Mouse (Mus musculus) intestine, embryonic 15.5 days (tissue): ENCODE measurements around the gene Ubald1. TPM values are rescaled to one million over a fixed set of nuclear protein-coding genes. Genes with fewer than 3 reads are reported as not detected.
A peak's percentile ranks its signal among the peaks of the same experiment; 100 is the strongest.

Source experiments
- ATAC-seq: fragments of 200-750 bp; cut with Nextera tagmentation; 2 replicates; pipeline ENCODE4 v1.8.0; 2017; ENCODE audit warnings: moderate TSS enrichment, moderate library complexity
- H3K27ac ChIP-seq: fragments of 300-500 bp; sonication (generic); 2 replicates; pipeline ENCODE4 v1.5.1; 2015; ENCODE audit warnings: mild to moderate bottlenecking, inconsistent platforms
- H3K27me3 ChIP-seq: fragments of 300-500 bp; sonication (generic); replicated peaks from 2 replicates; pipeline ENCODE4 v1.6.1; 2015; ENCODE audit warnings: inconsistent platforms
- H3K36me3 ChIP-seq: fragments of 300-500 bp; sonication (generic); 2 replicates; pipeline ENCODE4 v1.6.1; 2015; ENCODE audit warnings: inconsistent platforms
- H3K4me1 ChIP-seq: fragments of 300-500 bp; sonication (generic); replicated peaks from 2 replicates; pipeline ENCODE4 v1.6.1; 2015; ENCODE audit warnings: inconsistent platforms
- H3K4me2 ChIP-seq: fragments of 300-500 bp; sonication (generic); replicated peaks from 2 replicates; pipeline ENCODE4 v1.6.1; 2015; ENCODE audit warnings: mild to moderate bottlenecking, inconsistent platforms
- H3K4me3 ChIP-seq: fragments of 300-500 bp; sonication (generic); replicated peaks from 2 replicates; pipeline ENCODE4 v1.5.1; 2015; ENCODE audit warnings: inconsistent platforms
- H3K9ac ChIP-seq: fragments of 300-500 bp; sonication (generic); 2 replicates; pipeline ENCODE4 v1.6.1; 2015; ENCODE audit warnings: inconsistent platforms
- H3K9me3 ChIP-seq: fragments of 300-500 bp; sonication (generic); 2 replicates; pipeline ENCODE4 v1.6.1; 2016; ENCODE audit warnings: inconsistent platforms
- WGBS: fragments of 180-500 bp; shearing (Covaris S2); methylation state at CpG from one replicate; pipeline ENCODE4 v1.1.7; 2015; 5-methylcytosine and 5-hydroxymethylcytosine counted together
- polyA plus RNA-seq: library from polyadenylated mRNA; unstranded; fragments of >200 nt; fragmentation: Nextera tagmentation; extraction: Ambion mirVana; gene quantifications from 2 replicates; pipeline ENCODE4 v1.2.1, GENCODE M21; 2015

Ubald1 gene
- polyA plus RNA-seq, 1 experiment from 2014 or later: 36.1 TPM

DNA sequence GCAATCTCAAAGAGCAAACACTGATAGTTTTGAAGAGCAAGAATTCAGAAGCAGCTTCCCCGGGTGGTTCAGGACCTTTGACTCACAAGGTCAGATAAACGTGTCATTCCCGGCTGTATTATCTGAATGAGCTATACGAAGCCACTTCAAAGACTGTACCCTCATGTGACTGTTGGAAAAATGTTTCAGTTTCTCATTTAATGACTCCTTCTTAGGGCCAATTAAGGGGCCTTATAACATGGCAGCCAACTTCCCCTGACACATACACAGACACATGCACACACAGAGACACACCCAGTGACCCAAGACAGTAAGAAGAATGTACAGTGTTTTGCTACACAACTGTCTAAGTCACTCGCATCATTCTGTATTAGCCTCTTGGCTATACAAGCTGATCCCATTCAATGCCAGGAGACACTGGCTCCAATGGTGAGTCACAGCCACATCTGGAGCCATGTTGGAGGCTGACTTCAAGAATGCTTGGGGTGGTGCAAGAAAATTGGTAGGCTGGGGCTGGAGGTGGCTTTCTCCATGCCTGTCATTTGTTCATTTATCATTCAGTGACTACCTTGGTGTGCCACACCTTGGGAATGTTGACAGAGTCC is 25.0 kb downstream of the Ubald1 start:
- 45% methylated on average over 5 of the region's 5 CpGs for WGBS
- H3K36me3 ChIP-seq: no peaks in the 10 kb centered on the region
- H3K9ac ChIP-seq: no peak overlapping the region
- H3K9me3 ChIP-seq: no peaks in the 10 kb centered on the region
- no peak overlapping the region for H3K27ac ChIP-seq
- H3K4me2 ChIP-seq: no peak overlapping the region
- no peaks in the 10 kb centered on the region for H3K27me3 ChIP-seq
- H3K4me3 ChIP-seq: no peak overlapping the region
- H3K4me1 ChIP-seq: peaks cover 7% of the 10 kb centered on the region
- peak; percentile 75 for ATAC-seq

DNA sequence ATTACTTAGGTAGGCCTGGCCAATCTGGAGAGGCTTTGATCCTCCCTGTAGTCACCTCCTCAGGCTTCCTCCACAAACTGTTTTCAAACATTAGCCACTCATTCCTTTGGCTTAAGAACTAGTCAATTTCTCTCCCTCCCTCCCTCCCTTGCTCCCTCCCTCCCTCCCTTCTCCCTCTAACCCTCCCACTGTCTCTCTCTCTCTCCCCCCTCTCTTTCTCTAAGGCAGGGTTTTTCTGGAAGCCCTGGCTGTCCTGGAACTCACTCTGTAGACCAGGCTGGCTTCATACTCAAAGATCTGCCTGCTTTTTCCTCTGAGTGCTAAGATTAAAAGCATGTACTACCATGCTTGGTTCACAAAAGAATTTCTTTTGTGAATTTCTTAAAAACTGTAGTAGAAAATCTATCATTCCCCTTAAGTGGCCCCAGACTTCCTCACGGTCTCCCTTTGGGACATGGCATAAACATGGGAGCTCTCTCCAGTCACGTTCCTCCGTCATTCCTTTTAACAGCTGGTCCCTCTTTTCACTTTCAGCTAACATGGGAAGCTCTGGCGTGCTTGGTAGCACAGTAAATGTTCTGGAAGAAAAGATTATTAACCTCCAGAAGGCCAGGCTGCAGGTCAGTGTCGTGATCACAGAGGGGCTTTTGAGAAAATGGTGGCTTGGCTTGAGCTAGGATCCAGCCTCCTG is 29.0 kb downstream of the Ubald1 start:
- H3K9ac ChIP-seq: no peak overlapping the region
- peaks cover 9% of the 10 kb centered on the region for H3K4me1 ChIP-seq
- ATAC-seq: peak; percentile 65
- H3K27me3 ChIP-seq: no peaks in the 10 kb centered on the region
- no peaks in the 10 kb centered on the region for H3K36me3 ChIP-seq
- no peak overlapping the region for H3K4me3 ChIP-seq
- WGBS: 41% methylated on average over 5 of the region's 5 CpGs
- no peaks in the 10 kb centered on the region for H3K9me3 ChIP-seq
- no peak overlapping the region for H3K4me2 ChIP-seq
- peak overlapping the region; percentile 75 for H3K27ac ChIP-seq

DNA sequence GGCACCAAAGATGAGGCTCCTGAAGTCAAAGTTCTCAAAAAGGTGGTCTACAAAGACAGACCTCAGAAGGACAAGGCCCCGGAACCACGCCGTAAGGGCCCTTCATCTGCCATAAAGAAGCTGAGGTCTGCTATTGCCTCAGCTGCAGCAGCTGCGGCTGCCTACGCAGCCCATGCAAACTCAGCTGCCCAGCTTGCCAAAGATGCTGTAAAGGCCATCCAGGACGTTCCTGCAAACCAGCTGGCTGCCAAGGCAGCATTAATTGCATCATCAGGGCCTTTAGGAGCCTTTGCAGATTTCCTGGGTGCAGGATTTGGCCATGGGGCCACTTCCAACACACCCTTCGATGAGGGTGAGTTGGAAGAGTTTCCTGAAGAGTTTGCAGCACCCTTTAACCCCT is 29.8 kb downstream of the Ubald1 start:
- H3K4me2 ChIP-seq: no peak overlapping the region
- WGBS: 61% methylated on average over 7 of the region's 7 CpGs

DNA sequence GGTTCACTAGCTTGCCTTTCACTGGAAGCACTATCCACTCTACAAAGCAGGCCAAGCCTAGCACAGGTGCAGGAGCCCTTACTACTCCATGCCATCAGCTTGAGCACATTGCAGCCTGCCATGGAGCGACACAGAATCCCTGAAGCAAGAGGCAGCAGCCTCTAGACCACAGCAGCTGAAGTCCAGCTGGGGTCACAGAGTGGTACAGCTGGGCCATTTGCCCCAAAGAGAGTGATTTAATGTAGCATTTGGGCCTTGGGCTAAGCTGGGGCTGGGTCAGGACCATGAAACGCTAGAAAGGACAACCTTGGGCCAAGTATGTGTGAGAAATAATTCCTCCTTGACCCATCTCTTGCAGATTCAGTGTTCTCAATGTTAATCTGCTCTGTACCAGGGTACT is 32.0 kb downstream of the Ubald1 start:
- Histone ChIP-seq H3K27ac (no peak overlapping the region), H3K4me2 (no peak overlapping the region), H3K4me1 (peaks cover 9% of the 10 kb centered on the region), H3K4me3 (no peak overlapping the region), H3K27me3 (no peaks in the 10 kb centered on the region), H3K36me3 (no peaks in the 10 kb centered on the region), H3K9ac (no peak overlapping the region), H3K9me3 (no peaks in the 10 kb centered on the region)
- 85% methylated on average over 2 of the region's 2 CpGs for WGBS
- ATAC-seq: no peak

More for the DNA sequence above, 29.8 kb downstream of the Ubald1 start:
- Histone ChIP-seq H3K9me3 (no peaks in the 10 kb centered on the region), H3K9ac (no peak overlapping the region), H3K27ac (peak overlapping the region; percentile 75), H3K4me1 (peaks cover 9% of the 10 kb centered on the region), H3K4me3 (no peak overlapping the region), H3K27me3 (no peaks in the 10 kb centered on the region), H3K36me3 (no peaks in the 10 kb centered on the region)
- ATAC-seq: no peak

DNA sequence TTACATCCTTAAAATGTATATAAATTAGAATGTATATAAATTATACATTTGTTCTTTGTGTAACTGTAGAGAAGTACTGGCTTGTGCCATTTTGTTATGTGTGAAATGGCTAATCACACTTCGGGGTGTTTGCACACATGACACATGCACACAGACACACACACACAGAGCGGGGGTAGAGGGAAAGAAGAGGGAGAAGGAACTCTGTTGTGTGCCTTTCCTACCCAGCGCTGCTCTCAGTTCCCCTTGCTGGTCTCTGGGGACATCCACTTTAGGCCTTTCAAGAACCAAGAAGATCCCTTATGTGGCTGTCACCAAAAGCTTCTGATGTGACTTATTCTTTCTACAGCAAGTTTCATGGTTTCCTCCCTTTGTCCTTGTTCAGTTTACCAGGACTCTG is 33.1 kb downstream of the Ubald1 start:
- Histone ChIP-seq H3K9me3 (no peaks in the 10 kb centered on the region), H3K4me3 (no peak overlapping the region), H3K9ac (no peak overlapping the region), H3K4me1 (peaks cover 9% of the 10 kb centered on the region), H3K27me3 (no peaks in the 10 kb centered on the region), H3K36me3 (no peaks in the 10 kb centered on the region), H3K4me2 (no peak overlapping the region), H3K27ac (no peak overlapping the region)
- WGBS: 87% methylated on average over 3 of the region's 3 CpGs
- ATAC-seq: no peak

DNA sequence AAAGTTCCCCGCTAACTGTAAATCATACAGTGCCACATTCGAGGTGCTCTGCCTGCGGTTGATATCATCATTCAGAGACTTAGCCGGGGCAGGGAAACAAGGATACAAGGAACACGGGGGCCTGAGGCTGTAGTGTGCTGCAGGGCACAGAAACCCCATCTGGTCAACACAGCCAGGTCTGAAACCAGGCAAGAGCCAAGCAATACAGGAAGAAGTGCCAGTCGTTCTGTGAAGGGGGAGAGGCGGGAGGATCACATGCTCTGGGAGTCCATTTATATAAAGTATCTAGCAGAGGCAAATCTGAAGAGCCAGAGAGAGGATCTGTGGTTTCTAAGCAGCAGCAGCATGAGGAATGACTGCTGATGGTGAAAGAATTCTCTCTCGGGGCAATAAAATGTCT is 39.9 kb downstream of the Ubald1 start:
- Histone ChIP-seq H3K4me2 (no peak overlapping the region), H3K36me3 (no peaks in the 10 kb centered on the region), H3K27ac (no peak overlapping the region), H3K4me1 (no peaks in the 10 kb centered on the region), H3K4me3 (no peak overlapping the region), H3K9ac (no peak overlapping the region), H3K27me3 (no peaks in the 10 kb centered on the region), H3K9me3 (no peaks in the 10 kb centered on the region)
- WGBS: 67% methylated on average over 8 of the region's 8 CpGs
- ATAC-seq: no peak

DNA sequence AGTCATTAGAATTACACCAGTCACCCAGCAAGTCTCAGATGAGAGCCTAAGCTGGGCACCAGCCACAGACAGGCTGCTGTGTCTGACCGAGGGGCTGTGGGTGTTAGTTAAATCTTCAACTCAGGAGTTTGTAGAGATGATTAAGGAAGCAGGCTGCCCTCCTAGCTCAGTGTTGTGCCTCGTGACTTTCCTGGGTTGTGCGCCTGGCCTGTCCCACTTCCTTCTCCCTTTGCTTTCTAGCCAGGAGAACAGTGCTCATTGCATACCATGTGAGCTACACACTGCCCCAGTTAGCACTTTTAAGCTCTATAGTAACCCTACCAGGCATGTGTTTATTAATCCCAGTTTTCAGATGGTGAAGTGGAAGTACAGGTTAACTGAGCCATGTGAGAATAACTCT is 40.6 kb downstream of the Ubald1 start:
- WGBS: 81% methylated on average over 3 of the region's 3 CpGs
- H3K36me3 ChIP-seq: no peaks in the 10 kb centered on the region
- H3K9ac ChIP-seq: no peak overlapping the region
- no peak overlapping the region for H3K4me3 ChIP-seq
- H3K27ac ChIP-seq: no peak overlapping the region
- ATAC-seq: no peak
- no peak overlapping the region for H3K4me2 ChIP-seq
- H3K9me3 ChIP-seq: no peaks in the 10 kb centered on the region
- no peaks in the 10 kb centered on the region for H3K4me1 ChIP-seq
- no peaks in the 10 kb centered on the region for H3K27me3 ChIP-seq

DNA sequence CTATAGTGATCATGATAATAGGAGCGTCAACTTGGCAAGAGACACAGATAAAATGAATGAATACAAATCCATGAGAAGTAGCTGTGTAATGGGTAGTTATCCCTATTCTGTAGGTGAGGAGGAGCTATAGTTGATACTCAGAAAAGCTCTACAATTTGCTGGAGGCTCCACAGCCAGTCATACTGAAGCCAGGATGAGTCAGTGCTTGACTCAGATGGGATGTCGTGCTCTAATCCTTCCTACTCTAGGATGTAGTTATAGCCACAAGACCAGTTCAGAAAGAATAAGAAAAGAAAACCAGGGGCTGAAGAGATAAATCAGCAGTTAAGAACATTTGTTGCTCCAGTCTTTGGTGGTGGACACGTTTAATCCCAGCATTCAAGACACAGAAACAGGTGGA is 42.5 kb downstream of the Ubald1 start:
- no peak overlapping the region for H3K4me2 ChIP-seq
- H3K9ac ChIP-seq: no peak overlapping the region
- no peak overlapping the region for H3K27ac ChIP-seq
- H3K4me3 ChIP-seq: no peak overlapping the region
- no peaks in the 10 kb centered on the region for H3K36me3 ChIP-seq
- ATAC-seq: no peak
- no peaks in the 10 kb centered on the region for H3K27me3 ChIP-seq
- H3K9me3 ChIP-seq: no peaks in the 10 kb centered on the region
- 81% methylated on average over 3 of the region's 3 CpGs for WGBS
- H3K4me1 ChIP-seq: no peaks in the 10 kb centered on the region

DNA sequence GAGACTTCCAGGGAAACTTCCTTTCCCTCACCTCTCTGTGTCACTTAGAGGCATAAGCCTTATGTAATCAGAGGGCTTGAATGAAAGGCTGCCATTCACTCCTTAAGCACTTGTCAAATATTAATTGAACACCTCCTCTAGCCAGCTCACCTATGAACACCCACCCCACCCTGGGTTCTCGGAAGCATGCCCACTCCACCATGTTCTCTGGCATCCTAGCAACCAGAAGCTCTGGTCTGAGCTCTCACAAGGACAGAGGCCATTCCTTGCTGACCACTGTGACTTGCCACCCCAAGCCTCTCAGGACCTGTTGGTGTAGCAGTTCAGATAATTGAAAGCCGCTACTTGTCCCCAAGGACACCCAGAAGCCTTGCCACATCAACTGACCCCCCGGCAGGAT is 44.9 kb downstream of the Ubald1 start, which contains the start of gene 4930562C15Rik:
TSS of gene 4930562C15Rik (plus strand) at position 226 of the 400 bp plus-strand sequence.
- no peaks in the 10 kb centered on the region for H3K36me3 ChIP-seq
- H3K27me3 ChIP-seq: no peaks in the 10 kb centered on the region
- H3K27ac ChIP-seq: no peak within 1 kb of the TSS
- H3K9me3 ChIP-seq: no peaks in the 10 kb centered on the region
- no peak within 1 kb of the TSS for H3K9ac ChIP-seq
- no peak for ATAC-seq
- WGBS: 76% methylated on average over 3 of the region's 3 CpGs
- H3K4me2 ChIP-seq: no peak within 1 kb of the TSS
- no peak within 1 kb of the TSS for H3K4me3 ChIP-seq
- 0 out of 2 replicates have a peak, but pooled peaks cover 7% of the 10 kb centered on the region for H3K4me1 ChIP-seq

DNA sequence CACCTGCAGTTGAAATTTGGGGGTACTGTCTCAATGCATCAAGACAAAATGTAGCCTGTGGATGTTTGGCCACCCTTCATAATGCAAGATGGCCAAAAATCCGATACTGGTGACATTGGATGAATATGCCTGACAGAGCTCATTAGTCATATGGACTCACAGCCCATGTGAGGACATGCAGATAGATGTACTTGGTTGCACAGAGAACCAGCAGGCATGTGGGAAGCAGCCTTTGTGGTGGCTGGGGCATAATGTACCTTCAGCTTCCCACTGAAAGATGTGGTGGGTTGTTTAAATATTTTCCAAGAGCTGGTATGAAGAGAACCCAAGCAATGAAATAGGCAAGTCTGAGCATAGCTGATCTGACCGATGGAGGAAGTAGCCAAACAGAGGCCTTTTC is 46.3 kb downstream of the Ubald1 start:
- Histone ChIP-seq H3K9ac (no peak overlapping the region), H3K4me1 (0 out of 2 replicates have a peak, but pooled peaks cover 7% of the 10 kb centered on the region), H3K4me2 (no peak overlapping the region), H3K27ac (no peak overlapping the region), H3K9me3 (no peaks in the 10 kb centered on the region), H3K36me3 (no peaks in the 10 kb centered on the region), H3K27me3 (no peaks in the 10 kb centered on the region), H3K4me3 (no peak overlapping the region)
- no peak for ATAC-seq
- 84% methylated on average over 2 of the region's 2 CpGs for WGBS

DNA sequence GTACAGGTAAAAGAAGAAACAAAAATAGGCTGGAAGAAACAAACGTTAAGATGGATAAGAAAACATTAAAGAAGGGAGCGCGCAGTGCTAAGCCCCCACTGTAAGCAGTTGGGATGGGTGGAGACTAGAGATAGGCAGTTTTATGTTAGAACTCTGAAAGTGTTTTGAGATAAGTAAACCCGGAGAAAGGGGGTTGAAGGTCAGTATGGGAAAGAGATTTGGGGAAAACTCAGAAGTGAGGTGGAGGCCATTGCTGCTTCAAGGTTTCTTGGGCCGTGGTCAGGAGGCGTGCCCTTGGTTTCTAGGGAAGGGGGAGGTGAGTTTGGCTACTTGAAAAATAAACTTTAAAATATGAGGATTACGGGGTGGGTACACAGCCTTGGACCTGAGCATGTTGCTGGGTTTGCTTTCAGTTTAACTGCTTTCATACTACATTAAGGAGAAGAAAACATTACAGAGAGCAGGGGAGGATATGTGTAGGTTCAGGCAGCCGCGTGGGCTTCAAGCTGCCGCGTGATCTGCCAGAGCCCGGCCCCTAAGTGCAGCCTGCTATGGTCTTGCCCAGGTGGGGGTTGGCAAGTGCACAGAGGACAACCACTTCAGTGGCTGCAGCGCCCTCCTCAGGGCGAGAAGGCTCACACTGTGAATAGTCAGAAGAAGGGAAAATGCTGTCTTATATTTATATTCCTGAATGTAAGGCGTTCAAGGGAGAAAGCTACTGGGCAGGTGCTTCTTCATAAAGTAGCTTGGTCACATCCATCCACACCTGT is 48.3 kb downstream of the Ubald1 start:
- no peak overlapping the region for H3K4me2 ChIP-seq

DNA sequence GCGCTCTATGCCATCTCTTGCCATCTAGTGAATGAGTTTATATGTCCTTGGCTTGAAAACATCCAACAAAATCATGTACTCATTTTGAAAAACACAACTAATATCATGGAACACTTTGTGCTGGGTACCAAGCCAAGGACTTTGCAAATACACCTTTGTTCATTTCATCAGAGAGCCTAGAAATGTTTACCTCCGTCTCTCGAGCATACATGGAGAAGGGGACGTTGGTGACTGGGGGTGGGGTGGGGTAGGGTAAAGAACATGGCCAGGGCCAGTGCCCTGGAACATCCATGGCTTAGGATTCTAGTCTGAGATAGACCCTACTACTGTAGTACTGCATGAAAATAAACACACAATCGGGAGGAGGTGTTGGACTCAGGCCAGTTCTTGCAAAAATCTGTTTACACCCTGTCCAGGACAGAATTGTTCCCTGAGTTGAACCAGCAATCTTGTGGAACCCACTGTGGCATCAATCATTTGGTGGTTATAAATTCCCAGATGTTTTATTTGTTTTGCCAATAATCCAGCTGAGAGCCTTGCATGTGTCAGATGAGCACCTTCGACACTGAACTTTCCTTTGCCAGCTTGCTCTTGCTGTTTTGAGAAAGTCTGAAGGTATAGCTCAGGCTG is 50.7 kb downstream of the Ubald1 start:
- H3K4me3 ChIP-seq: no peak overlapping the region
- no peaks in the 10 kb centered on the region for H3K36me3 ChIP-seq
- no peak overlapping the region for H3K9ac ChIP-seq
- H3K4me2 ChIP-seq: no peak overlapping the region
- H3K27ac ChIP-seq: no peak overlapping the region
- 0 out of 2 replicates have a peak, but pooled peaks cover 7% of the 10 kb centered on the region for H3K4me1 ChIP-seq
- 72% methylated on average over 6 of the region's 6 CpGs for WGBS
- no peak for ATAC-seq
- no peaks in the 10 kb centered on the region for H3K27me3 ChIP-seq
- no peaks in the 10 kb centered on the region for H3K9me3 ChIP-seq

More for the DNA sequence above, 48.3 kb downstream of the Ubald1 start:
- Histone ChIP-seq H3K9ac (no peak overlapping the region), H3K4me3 (no peak overlapping the region), H3K36me3 (no peaks in the 10 kb centered on the region), H3K27ac (no peak overlapping the region), H3K4me1 (0 out of 2 replicates have a peak, but pooled peaks cover 7% of the 10 kb centered on the region), H3K27me3 (no peaks in the 10 kb centered on the region), H3K9me3 (no peaks in the 10 kb centered on the region)
- WGBS: 53% methylated on average over 15 of the region's 15 CpGs
- ATAC-seq: peak; percentile 74
